Mouse (Mus musculus): ENCODE results near the gene Pknox2. TPM values are rescaled to one million over a fixed set of nuclear protein-coding genes. Genes with fewer than 3 reads are reported as not detected.

Gene Pknox2
- total RNA-seq, 2 experiments from 2014 or later, result 27.6 to 31.4 TPM

GRCm38 (mm10) chr9:36876787-36877186 lies 270.4 kb downstream of the Pknox2 start:
- intact Hi-C loops (cut with DNase I; ENCODE audit: low total_unique reads), result no loop called here
- no peak for DNase-seq

GRCm38 (mm10) chr9:36876313-36876712 lies 270.9 kb downstream of the Pknox2 start:
- DNase-seq, result no peak
- intact Hi-C loops (cut with DNase I; ENCODE audit: low total_unique reads), result no loop called here

GRCm38 (mm10) chr9:36873796-36874195 lies 273.4 kb downstream of the Pknox2 start:
- DNase-seq, result no peak
- intact Hi-C loops (cut with DNase I; ENCODE audit: low total_unique reads), result no loop called here

DNA sequence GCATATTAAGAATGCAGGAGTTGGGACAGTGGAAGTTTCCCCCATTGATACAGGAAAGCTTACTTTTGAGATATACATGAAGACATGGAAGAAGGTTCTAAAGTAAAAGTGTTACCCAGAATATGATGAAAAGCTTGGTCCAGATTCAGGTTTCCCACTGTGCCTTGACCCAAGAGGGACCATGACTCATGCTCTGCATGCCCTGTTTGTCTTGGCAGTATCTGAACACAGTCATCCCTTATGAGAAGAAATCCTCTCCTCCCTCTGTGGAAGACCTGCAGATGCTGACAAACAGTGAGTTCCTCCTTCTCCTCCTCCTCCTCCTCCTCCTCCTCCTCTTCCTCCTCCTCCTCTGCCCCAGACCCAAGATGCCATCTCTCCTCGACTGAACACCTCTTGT lies 276.9 kb downstream of the Pknox2 start:
- intact Hi-C loops (cut with DNase I; ENCODE audit: low total_unique reads), result no loop called here
- DNase-seq, result no peak

GRCm38 (mm10) chr9:36868662-36869061 lies 278.5 kb downstream of the Pknox2 start:
- no peak for DNase-seq
- intact Hi-C loops (cut with DNase I; ENCODE audit: low total_unique reads), result no loop called here

DNA sequence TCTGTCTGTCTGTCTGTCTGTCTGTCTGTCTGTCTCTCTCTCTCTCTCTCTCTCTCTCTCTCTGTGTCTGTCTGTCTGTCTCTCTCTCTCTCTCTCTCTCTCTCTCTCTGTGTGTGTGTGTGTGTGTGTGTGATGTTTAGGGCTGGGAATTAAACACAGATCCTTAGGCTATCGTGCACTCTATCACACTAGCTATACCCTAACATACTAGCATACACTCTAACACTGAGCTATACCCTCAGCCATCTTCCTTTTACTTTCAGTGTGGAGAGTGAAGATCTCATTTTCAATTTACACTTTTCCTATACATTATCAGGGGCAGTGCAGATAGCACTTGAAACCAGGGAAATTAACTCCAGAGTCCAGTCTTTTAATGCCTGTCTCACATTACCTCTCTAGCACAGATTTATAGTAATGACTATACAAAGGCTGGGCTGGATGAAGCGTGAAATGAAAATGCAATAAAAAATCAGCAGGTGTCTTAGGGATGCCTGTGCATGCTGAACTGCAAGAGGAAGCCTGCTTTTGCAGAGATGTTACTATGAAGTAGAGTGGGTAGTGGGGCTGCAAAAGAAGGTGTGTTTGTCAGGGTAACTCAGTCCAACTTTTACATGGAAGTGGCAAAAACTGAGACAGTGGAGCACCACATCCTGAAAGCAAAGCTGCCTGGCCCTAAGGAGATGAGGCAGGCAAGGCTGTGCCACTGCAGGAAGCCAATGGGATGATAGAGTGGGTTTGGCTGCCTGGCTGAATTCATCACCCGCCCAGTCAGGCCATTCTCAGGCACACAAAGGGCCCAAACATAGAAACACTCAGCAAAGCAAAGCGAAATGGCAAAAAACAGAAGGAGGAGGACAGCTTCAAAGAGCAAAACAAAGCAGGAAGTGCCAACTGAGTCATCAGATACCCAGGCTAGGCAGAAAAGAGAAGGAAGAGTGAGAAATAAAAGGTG lies 282.1 kb downstream of the Pknox2 start:
- intact Hi-C loops (cut with DNase I; ENCODE audit: low total_unique reads), result no loop called here
- DNase-seq, result no peak

DNA sequence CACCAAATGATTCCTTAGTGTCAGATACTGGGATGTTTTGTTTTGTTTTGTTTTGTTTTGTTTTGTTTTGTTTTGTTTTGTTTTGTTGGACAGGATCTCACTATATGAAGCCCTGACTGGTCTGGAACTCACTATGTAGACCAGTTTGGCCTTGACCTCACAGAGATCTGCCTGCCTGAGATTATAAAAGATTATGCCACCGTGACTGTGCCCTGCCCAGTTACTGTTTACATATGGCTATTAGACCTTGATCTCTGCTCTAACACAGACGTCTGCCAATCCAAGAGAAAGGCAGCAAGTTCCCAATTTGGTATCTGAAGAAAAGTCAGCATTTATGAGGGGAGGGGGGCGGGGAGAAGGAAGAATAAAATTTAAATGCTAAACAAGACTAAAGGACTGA lies 283.5 kb downstream of the Pknox2 start:
- intact Hi-C loops (cut with DNase I; ENCODE audit: low total_unique reads), result no loop called here
- DNase-seq, result no peak

- DNase-seq, result no peak
- intact Hi-C loops (cut with DNase I; ENCODE audit: low total_unique reads), result no loop called here
These were observed 284.6 kb downstream of the Pknox2 start for GRCm38 (mm10) chr9:36862576-36862975.

GRCm38 (mm10) chr9:36858677-36859076 lies 288.5 kb downstream of the Pknox2 start:
- intact Hi-C loops (cut with DNase I; ENCODE audit: low total_unique reads), result no loop called here
- DNase-seq, result no peak

DNA sequence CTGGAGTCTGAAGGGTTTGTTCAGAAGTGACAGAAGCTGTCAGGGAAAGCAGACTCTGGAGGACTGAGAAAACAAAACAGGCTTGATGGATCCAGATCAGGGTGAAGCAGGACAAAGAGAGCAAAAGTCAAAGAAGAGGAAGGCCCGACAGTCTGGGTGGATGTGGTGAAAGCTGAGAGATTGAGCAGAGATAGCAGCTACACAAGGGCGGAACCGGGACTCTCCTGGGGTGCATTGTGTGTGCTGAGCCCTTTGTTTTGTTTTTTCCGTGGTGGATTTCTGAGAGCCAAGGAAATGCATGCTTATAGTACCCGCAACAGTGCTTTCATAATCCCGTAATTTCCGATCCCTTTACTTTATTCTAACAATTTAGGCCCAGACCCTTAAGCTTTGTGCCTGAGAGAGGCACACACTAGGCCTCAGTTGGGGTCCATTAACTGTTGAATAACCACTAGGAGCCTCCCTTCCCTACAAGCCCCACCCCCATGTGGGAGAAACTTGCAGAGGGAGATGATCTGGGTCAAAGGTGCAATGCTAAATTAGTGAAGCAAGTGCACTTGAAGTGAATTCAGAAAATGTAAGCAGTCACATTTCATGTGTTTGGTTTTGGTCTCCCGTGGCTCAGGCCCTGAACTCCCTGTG lies 289.6 kb downstream of the Pknox2 start:
- DNase-seq, result no peak
- intact Hi-C loops (cut with DNase I; ENCODE audit: low total_unique reads), result no loop called here

- intact Hi-C loops (cut with DNase I; ENCODE audit: low total_unique reads), result no loop called here
- no peak for DNase-seq
These were observed 290.9 kb downstream of the Pknox2 start for GRCm38 (mm10) chr9:36856351-36856750.

DNA sequence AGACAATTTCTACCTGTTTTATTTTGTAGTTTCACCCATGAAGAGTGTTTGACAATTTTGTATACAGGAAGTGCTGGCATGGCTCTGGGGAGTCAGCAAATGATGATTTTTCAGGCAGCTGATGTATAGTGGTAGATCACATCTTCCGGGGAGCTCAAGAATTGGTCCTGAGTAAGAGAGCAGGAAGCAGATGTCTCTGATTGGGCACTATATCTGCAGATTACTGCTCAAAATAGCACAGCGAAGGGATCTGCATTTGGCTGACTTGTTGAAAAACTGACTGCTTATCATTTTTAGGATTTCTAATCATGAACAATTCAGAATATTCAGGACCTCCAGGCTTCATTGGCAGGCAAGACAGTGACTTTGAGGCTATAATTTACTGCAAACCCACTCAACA lies 295.0 kb downstream of the Pknox2 start:
- intact Hi-C loops (cut with DNase I; ENCODE audit: low total_unique reads), result no loop called here
- no peak for DNase-seq

GRCm38 (mm10) chr9:36850091-36850490 lies 297.1 kb downstream of the Pknox2 start:
- peak; percentile 31 for DNase-seq
- intact Hi-C loops (cut with DNase I; ENCODE audit: low total_unique reads), result no loop called here

GRCm38 (mm10) chr9:36848661-36849060 lies 298.5 kb downstream of the Pknox2 start:
- no peak for DNase-seq
- intact Hi-C loops (cut with DNase I; ENCODE audit: low total_unique reads), result no loop called here

DNA sequence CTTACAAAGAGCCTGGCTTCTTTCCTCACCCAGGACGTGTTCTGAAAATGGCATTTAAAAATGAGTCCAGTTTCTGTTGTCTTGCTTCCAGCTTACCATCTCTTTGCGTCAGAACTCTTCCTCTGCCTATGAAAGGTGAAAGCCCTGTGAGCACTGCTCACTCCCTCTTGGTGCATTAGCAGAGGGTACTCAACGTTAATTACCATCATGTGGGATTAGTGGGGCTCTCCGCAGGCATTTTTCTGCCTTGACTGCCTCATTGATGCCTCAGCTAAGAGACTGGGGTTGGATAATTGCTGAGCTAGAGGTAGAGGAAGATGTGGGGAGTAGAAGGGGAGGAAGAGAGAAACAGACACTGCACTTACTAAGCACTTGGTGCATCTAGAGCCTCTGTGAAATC lies 300.9 kb downstream of the Pknox2 start:
- no peak for DNase-seq
- intact Hi-C loops (cut with DNase I; ENCODE audit: low total_unique reads), result no loop called here

Other genes starting within 250 kb of the Pknox2 start
- 1 to 10 TPM; 2.4 TPM for gene Tmem218, start 60.8 kb upstream of the Pknox2 start, total RNA-seq (2021)
- gene Slc37a2, start 108.3 kb upstream of the Pknox2 start, total RNA-seq (2021), result 1 to 10 TPM; 1.1 TPM
- 1 to 10 TPM; 1.2 to 1.4 TPM for gene Ccdc15, start 201.0 kb upstream of the Pknox2 start, total RNA-seq (2021)
- gene Hepacam, start 219.9 kb upstream of the Pknox2 start, total RNA-seq (2021), result 1 to 10 TPM in 1 of 2 experiments, under 1 TPM in 1; 0.11 to 1.3 TPM

Measured in gastrocnemius, postnatal 14 days (tissue).